In the genomic region with DNA sequence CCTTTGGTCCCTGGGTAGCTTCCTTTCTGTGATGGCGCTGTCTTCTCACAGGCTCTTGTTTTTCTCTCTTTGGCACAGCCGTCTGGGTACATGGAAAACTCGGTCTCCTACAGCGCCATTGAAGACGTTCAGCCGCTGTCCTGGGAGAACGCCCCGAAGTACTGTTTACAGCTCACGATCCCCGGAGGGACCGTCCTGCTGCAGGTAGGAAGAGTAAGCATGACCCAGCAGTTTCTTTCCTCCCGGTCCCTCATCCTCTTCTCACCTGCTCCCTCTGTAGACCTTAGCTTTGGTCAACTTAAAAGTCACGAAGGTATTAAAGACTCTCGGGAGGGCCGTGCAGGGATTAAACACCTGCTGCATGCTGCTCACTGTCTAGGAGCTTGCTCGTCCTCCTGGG, we compare ENCODE assay signal across 18 mouse cellular contexts.
"Had no signal": no experiment of that assay in that cellular context is flagged by ENCODE, and none has a peak within 500 bp of the region (broad histone marks: within the 10 kb centered on the region; RNA-seq: fewer than 3 reads in every experiment).

No protein-coding gene starts in this region.

- H3K9me3 ChIP-seq: lung, embryonic 15.5 days; megakaryocyte, embryonic 14.5 days; midbrain, embryonic 12.5 days; neural tube, embryonic 12.5 days; stomach, embryonic 15.5 days had no signal

- H3K27me3 ChIP-seq: lung, embryonic 15.5 days; megakaryocyte, embryonic 14.5 days; midbrain, embryonic 12.5 days; neural tube, embryonic 12.5 days; stomach, embryonic 15.5 days had no signal

- H3K9ac ChIP-seq: liver, postnatal 0 days; lung, embryonic 15.5 days; midbrain, embryonic 12.5 days; neural tube, embryonic 12.5 days; stomach, embryonic 15.5 days had no signal

- H3K4me2 ChIP-seq: lung, embryonic 15.5 days; midbrain, embryonic 12.5 days; neural tube, embryonic 12.5 days; stomach, embryonic 15.5 days had no signal

- H3K4me3 ChIP-seq: lung, embryonic 15.5 days; megakaryocyte, embryonic 14.5 days; midbrain, embryonic 12.5 days; neural tube, embryonic 12.5 days; stomach, embryonic 15.5 days had no signal

- H3K36me3 ChIP-seq: lung, embryonic 15.5 days; stomach, embryonic 15.5 days had no signal

- DNase-seq: liver, postnatal 0 days; lung, adult 2 months; lung, postnatal 14 days; lung, postnatal 36 days; midbrain, embryonic 14.5 days; right cerebral cortex, postnatal 14 days; thymus, adult 18-20 months; thymus, postnatal 14 days; thymus, postnatal 36 days had no signal

- ATAC-seq: liver, postnatal 0 days; lung, postnatal 0 days; midbrain, embryonic 16.5 days had no signal

- H3K27ac ChIP-seq: lung, embryonic 15.5 days; macrophage; midbrain, embryonic 12.5 days; neural tube, embryonic 12.5 days; stomach, embryonic 15.5 days; stomach, postnatal 0 days had no signal
